Mouse (Mus musculus): ENCODE measurements around the gene Nkg7.

GRCm38 (mm10) chr7:43443917-43444293 is 7.0 kb downstream of the Nkg7 start, which contains the start of the genes Etfb and Gm45233:
- TF ChIP-seq MAFK (IDR thresholded peaks at IDR 0.05; ENCODE audit: insufficient read depth, low read depth, low read length) (no peak), ZC3H11A (IDR thresholded peaks at IDR 0.05; ENCODE audit: borderline replicate concordance, low read depth, low read length) (no peak), ZNF384 (IDR thresholded peaks at IDR 0.05; ENCODE audit: low read depth, low read length) (no peak), HCFC1 (IDR thresholded peaks at IDR 0.05; ENCODE audit: borderline replicate concordance, insufficient read depth, low read length) (no peak), CHD2 (IDR thresholded peaks at IDR 0.05; ENCODE audit: low read depth, low read length) (peak; percentile 58; the same call in 1 of the 2 replicates)
